Mouse (Mus musculus): Measurements from ENCODE around the gene Unc79. TPM values are rescaled to one million over a fixed set of nuclear protein-coding genes. Genes with fewer than 3 reads are reported as not detected.

Gene Unc79
- polyA plus RNA-seq, 1 experiment from 2014 or later: 7.6 TPM

DNA sequence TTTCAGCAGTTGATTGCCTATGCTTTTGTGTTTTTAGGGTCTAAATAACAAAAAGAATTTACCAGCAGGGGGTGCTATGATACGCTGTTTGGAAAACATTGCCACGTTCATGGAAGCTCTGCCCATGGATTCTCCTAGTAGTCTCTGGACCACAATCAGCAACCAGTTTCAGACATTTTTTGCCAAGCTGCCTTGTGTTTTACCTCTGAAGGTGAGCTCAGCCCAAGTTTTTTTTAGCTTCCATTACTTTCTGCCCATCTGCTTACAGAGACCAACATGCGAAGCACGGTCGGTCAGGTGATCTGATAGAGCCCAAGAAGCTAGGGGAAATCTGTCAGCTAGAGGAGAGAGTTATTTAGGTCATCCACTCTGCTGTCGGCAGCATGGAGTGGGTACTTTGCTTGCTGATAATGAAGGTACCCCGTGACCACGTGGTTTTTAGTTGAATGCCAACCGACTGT lies 193.9 kb downstream of the Unc79 start:
- Histone ChIP-seq H3K9me3 (no peaks in the 10 kb centered on the region; the same call in 1 of the 2 replicates), H3K27me3 (no peaks in the 10 kb centered on the region), H3K4me2 (no peak overlapping the region), H3K36me3 (peaks cover 27% of the 10 kb centered on the region), H3K27ac (no peak overlapping the region), H3K4me1 (replicated peaks) (no peaks in the 10 kb centered on the region), H3K4me3 (no peak overlapping the region), H3K9ac (no peak overlapping the region)
- WGBS: 64% methylated on average over 9 of the region's 9 CpGs
- ATAC-seq (ENCODE audit: low FRiP score): no peak

DNA sequence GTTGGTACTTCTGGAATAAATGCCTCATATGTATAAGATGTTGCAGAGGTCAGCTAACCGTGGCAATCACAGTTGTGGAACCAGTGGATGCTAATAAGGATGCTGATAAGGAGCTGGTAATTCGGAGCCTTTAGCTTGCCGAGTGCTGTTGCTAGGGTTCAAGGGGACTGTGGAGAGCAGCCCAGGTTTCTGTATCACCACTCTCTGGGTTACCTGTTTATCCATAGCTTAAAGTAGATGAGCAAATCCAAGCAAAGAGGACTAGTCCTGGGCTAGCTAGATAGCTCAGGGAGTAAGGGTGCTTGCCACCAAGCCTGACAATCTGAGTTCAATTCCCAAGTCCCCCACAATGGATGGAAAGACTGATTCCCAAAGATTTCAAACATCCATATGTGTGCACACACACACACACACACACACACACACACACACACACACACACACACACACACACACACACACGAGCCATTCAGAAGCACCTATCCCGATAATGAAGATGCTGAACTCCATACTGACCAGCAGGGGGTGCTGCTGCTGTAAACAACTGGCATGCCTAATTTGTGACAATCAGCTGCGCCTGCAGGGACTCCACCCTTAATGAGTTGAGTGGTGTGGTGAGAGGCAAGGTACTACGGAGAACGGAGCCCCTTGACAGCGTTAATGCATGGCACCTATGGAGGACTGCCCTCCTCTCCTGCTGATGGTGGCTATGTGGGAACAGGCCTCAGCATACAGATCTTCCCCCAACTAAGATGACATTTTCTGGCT lies 195.3 kb downstream of the Unc79 start:
- Histone ChIP-seq H3K9me3 (no peaks in the 10 kb centered on the region; the same call in 1 of the 2 replicates), H3K4me2 (no peak overlapping the region), H3K4me1 (replicated peaks) (no peaks in the 10 kb centered on the region), H3K4me3 (no peak overlapping the region), H3K9ac (no peak overlapping the region), H3K27me3 (no peaks in the 10 kb centered on the region), H3K36me3 (peaks cover 41% of the 10 kb centered on the region), H3K27ac (no peak overlapping the region)
- WGBS: 34% methylated on average over 9 of the region's 9 CpGs
- ATAC-seq (ENCODE audit: low FRiP score): 0 out of 2 replicates have a peak, but pooled peaks have one; percentile 43

DNA sequence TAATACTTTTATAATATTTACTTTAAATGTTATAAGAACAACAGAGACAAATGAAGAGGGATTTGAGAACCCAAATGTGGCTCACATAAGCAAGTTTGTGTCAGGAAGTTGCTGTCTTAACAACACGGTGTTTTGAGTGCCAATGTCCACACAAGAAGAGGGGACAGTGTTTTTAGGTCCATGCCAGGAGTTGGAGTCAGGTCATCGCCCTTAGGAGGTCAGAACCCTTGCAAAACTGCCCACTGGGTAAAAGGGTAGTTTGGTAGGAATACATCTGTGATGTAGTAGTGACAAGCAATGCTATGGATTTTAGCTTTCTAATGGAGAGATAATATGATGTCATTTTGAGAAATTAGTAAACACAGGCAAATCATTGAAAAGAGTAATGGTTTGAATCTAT lies 201.6 kb downstream of the Unc79 start:
- Histone ChIP-seq H3K9ac (no peak overlapping the region), H3K36me3 (peaks cover 60% of the 10 kb centered on the region), H3K9me3 (peaks cover 2% of the 10 kb centered on the region; the same call in 1 of the 2 replicates), H3K4me2 (no peak overlapping the region), H3K27ac (no peak overlapping the region), H3K4me3 (no peak overlapping the region), H3K27me3 (no peaks in the 10 kb centered on the region), H3K4me1 (replicated peaks) (no peaks in the 10 kb centered on the region)
- 90% methylated on average over 2 of the region's 2 CpGs for WGBS
- ATAC-seq (ENCODE audit: low FRiP score): no peak

DNA sequence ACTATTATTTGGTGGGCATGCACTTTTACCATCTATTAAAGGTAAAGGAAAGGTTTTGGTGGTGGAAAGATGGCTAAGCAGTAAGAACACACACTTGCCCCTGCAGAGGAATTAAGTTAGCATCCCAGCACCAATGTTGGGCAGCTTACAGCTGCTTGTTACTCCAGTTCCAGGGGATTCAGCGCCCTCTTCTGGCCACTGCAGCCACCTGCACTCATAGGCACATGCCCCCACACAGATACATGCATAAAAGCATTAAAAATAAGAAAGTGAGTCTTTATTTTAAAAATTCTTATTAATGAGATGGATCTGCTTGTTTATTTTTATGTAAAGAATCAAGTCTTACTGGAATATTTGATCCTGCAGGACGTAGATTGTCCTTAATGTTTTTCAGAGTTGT lies 206.3 kb downstream of the Unc79 start:
- H3K4me3 ChIP-seq: no peak overlapping the region
- WGBS: 76% methylated on average over 2 of the region's 2 CpGs
- H3K4me1 ChIP-seq (replicated peaks): peaks cover 9% of the 10 kb centered on the region
- peaks cover 48% of the 10 kb centered on the region for H3K36me3 ChIP-seq
- ATAC-seq (ENCODE audit: low FRiP score): no peak
- 0 out of 2 replicates have a peak, but pooled peaks cover 3% of the 10 kb centered on the region for H3K27me3 ChIP-seq
- 0 out of 2 replicates have a peak, but pooled peaks cover 2% of the 10 kb centered on the region for H3K9me3 ChIP-seq
- no peak overlapping the region for H3K4me2 ChIP-seq
- no peak overlapping the region for H3K9ac ChIP-seq
- H3K27ac ChIP-seq: no peak overlapping the region

DNA sequence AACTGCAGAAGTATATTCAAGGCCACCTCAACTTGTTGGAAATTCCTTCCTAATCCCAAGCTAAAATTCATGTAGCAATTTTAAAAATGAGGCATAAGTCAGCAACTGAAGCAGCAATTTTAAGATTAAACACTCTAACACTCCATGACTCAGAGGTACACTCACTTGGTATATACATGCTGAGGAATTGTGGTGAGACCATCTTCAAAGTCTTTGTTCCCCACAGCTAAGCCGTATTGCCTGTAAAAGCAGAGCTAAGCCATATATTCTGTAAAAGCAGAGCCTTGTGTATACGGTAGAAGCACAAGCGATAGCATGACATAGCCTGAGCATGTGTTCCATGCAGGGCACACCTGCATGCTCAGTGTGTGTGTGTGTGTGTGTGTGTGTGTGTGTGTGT lies 206.7 kb downstream of the Unc79 start:
- H3K27me3 ChIP-seq: 0 out of 2 replicates have a peak, but pooled peaks cover 3% of the 10 kb centered on the region
- no peak for ATAC-seq (ENCODE audit: low FRiP score)
- no peak overlapping the region for H3K9ac ChIP-seq
- peaks cover 50% of the 10 kb centered on the region for H3K36me3 ChIP-seq
- H3K27ac ChIP-seq: no peak overlapping the region
- H3K4me1 ChIP-seq (replicated peaks): peaks cover 9% of the 10 kb centered on the region
- H3K9me3 ChIP-seq: 0 out of 2 replicates have a peak, but pooled peaks cover 2% of the 10 kb centered on the region
- H3K4me2 ChIP-seq: no peak overlapping the region
- 71% methylated on average over 3 of the region's 3 CpGs for WGBS
- H3K4me3 ChIP-seq: no peak overlapping the region

DNA sequence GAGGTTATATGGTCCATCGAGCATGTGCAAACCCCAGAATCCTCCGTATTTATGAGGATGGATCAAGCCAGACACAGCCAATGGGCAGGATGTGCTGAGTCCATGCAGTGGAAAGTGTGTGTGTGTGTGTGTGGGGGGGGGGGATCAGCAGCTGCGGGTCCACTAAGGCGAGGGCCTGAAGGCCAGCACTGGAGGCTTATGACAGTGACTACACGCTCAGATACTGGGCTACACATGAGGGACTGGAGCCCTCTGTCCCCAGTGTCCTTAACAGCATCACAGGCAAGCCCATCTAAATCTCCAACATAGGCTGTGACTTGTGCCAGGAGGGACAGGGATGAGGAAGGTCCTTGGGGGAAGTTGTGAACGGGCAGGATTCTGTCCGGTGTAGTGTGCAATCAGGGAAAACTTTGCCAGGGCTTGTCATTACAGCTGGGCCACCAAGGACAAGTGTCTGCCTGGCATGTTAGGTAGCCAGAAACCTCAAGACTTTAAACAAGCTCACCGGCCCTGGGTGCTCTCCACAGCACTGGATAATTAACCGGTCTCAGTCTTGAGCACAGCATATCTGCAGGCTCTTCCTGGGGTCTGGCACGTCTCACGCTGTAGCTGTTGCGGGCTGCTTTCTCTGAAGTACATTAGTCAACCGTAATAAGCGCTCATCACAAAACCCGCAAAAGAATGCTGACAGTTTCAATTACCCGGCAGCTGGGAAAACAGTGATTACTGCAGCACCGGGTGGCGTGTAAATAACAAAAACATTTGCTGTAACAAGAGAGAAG lies 208.7 kb downstream of the Unc79 start:
- ATAC-seq (ENCODE audit: low FRiP score): peak; percentile 69

DNA sequence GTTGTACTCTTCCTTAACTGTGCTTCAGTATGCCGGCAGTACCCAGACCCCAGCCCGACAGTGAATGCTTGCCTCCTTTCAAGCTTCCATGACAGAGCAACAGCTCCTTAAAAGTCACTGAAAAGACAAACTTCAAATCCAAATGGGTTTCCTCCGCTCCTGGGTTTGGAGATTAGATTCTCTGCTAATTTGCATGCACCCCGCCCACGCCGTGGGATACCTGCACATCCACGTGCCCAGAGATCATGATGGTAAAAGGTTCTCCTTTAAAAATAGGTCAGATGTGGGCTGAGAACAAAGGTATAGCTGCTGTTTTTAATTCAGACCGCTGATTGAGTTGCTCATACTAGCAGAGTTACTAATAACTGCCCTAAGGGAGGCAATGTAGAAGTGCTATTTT lies 210.4 kb downstream of the Unc79 start:
- Histone ChIP-seq H3K4me2 (no peak overlapping the region), H3K36me3 (peaks cover 66% of the 10 kb centered on the region), H3K9ac (no peak overlapping the region), H3K27me3 (peaks cover 6% of the 10 kb centered on the region; the same call in 1 of the 2 replicates), H3K9me3 (0 out of 2 replicates have a peak, but pooled peaks cover 2% of the 10 kb centered on the region), H3K4me3 (no peak overlapping the region), H3K27ac (no peak overlapping the region), H3K4me1 (replicated peaks) (peaks cover 12% of the 10 kb centered on the region)
- ATAC-seq (ENCODE audit: low FRiP score): no peak
- WGBS: 71% methylated on average over 8 of the region's 8 CpGs

More for the DNA sequence above, 208.7 kb downstream of the Unc79 start:
- H3K27ac ChIP-seq: no peak overlapping the region
- peaks cover 59% of the 10 kb centered on the region for H3K36me3 ChIP-seq
- no peak overlapping the region for H3K4me3 ChIP-seq
- peaks cover 3% of the 10 kb centered on the region; the same call in 1 of the 2 replicates for H3K27me3 ChIP-seq
- peaks cover 9% of the 10 kb centered on the region for H3K4me1 ChIP-seq (replicated peaks)
- 59% methylated on average over 18 of the region's 18 CpGs for WGBS
- H3K4me2 ChIP-seq: no peak overlapping the region
- 0 out of 2 replicates have a peak, but pooled peaks cover 2% of the 10 kb centered on the region for H3K9me3 ChIP-seq
- no peak overlapping the region; the same call in 1 of the 2 replicates for H3K9ac ChIP-seq

DNA sequence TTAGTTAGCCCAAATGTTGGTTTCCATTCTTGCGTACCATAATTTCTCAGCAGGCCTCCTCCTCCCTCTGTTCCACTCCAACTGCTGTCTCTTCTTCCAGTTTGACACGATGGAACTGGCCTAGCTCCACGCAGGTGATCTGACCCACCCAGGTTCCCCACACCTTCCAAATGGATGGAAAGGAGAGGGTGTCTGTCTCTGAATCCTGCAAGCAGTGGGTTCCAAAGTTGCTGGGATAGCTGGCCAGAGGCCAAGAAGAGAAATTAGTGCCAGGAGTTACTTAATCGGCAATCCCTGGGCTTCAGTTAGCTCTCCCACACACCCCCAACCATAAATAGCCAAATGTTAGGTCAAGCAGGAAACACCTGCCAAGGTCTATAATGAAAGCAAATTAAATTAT lies 212.1 kb downstream of the Unc79 start:
- Histone ChIP-seq H3K27ac (no peak overlapping the region), H3K9me3 (no peaks in the 10 kb centered on the region), H3K4me1 (replicated peaks) (peaks cover 17% of the 10 kb centered on the region), H3K27me3 (peaks cover 6% of the 10 kb centered on the region; the same call in 1 of the 2 replicates), H3K4me3 (no peak overlapping the region), H3K36me3 (peaks cover 61% of the 10 kb centered on the region), H3K9ac (no peak overlapping the region), H3K4me2 (no peak overlapping the region)
- 85% methylated on average over 4 of the region's 4 CpGs for WGBS
- ATAC-seq (ENCODE audit: low FRiP score): no peak

DNA sequence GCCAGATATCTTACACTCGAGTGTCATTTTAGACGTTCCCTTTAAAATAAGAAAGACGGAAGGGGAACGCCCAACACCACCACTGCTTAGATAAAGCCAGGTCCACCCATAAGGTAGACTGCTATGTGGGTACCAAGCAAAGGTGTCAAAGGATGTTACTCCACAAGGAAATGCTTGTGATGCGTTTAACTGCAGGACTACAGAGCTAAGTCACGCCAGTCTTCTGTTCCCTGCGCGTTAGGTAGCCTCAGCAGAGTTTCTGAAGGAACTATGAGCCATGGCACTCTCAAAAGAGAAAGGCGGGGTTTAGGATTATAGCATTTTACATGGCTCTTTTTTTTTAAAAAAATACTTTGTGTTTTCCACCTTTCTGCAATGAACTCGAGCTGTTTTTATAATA lies 214.9 kb downstream of the Unc79 start:
- no peak overlapping the region for H3K9ac ChIP-seq
- H3K9me3 ChIP-seq: no peaks in the 10 kb centered on the region
- no peak for ATAC-seq (ENCODE audit: low FRiP score)
- 72% methylated on average over 10 of the region's 10 CpGs for WGBS
- no peak overlapping the region for H3K27ac ChIP-seq
- peaks cover 8% of the 10 kb centered on the region; the same call in 1 of the 2 replicates for H3K4me1 ChIP-seq (replicated peaks)
- H3K4me2 ChIP-seq: no peak overlapping the region
- H3K27me3 ChIP-seq: peaks cover 3% of the 10 kb centered on the region; the same call in 1 of the 2 replicates
- no peak overlapping the region for H3K4me3 ChIP-seq
- H3K36me3 ChIP-seq: peaks cover 70% of the 10 kb centered on the region

DNA sequence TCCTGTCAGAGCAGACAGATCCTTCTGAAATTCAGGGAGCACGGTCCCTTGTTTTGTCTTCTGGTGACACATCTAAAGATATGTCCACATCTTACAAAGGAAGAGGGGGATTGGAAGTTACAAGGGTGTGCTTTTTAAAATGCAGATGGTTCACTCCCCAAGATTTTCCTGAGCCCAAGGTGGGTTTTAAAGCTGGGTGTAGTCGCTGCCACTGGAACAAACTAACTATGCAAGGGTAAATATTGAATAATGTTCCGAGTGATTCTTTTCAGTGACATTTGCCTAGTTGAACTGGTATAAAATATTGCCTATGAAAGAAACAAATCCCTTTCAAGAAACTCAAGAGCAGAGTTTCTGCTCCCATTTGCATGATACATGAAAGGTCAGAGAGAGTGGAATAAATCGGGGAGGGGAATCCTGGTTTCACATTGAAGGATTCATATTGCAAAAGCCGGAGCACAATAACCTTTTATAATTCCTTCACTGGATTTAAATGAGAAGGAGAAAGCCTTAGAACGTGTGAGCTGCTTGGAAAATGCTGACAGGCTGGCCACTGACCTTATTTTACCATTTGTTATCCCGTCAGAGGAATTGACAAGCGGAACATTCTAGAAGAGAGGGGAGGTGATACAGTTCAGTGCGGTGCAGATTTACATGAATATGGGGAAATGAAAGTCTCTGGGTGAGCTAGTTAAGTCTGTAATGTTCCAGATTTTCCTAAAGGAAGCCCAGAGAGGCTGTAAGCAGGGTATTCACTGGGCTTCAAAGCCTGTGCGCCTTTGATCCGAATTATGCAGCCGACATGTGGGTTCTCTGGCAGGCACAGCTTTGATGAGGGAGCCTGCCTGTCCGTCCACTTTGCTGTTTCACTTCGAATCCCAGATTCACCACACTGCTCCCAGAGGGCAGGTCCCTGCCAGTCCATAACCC lies 215.7 kb downstream of the Unc79 start:
- H3K4me3 ChIP-seq: no peak overlapping the region
- 27% methylated on average over 14 of the region's 14 CpGs for WGBS
- H3K4me2 ChIP-seq: no peak overlapping the region
- H3K27ac ChIP-seq: no peak overlapping the region
- H3K27me3 ChIP-seq: peaks cover 3% of the 10 kb centered on the region; the same call in 1 of the 2 replicates
- peaks cover 69% of the 10 kb centered on the region for H3K36me3 ChIP-seq
- H3K9ac ChIP-seq: no peak overlapping the region
- peaks cover 8% of the 10 kb centered on the region; the same call in 1 of the 2 replicates for H3K4me1 ChIP-seq (replicated peaks)
- no peak; the same call in 1 of the 2 replicates for ATAC-seq (ENCODE audit: low FRiP score)
- H3K9me3 ChIP-seq: no peaks in the 10 kb centered on the region

DNA sequence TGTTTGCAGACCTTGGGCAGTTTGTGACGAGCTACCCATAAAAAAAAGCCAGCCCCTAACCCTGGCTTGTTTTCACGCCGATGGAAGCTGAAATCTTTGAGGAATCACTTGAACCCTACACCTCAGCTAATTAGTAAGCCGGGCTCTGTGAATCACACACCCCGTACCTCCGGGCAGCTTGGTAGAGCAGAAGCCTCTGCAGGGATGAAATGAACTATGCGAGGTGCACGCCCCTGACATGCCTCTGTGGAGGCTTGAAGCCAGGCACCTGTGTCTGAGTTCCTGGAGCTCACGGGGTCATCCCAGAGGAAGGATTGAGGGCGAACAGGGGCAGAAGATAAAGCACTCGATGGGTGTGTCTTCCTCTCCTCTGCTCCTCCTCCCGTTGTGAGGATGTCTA lies 220.2 kb downstream of the Unc79 start:
- no peak overlapping the region for H3K4me2 ChIP-seq
- ATAC-seq (ENCODE audit: low FRiP score): no peak
- H3K9me3 ChIP-seq: no peaks in the 10 kb centered on the region
- H3K36me3 ChIP-seq: peaks cover 72% of the 10 kb centered on the region
- 0 out of 2 replicates have a peak overlapping the region, but pooled peaks have one; percentile 52 for H3K27ac ChIP-seq
- no peak overlapping the region for H3K4me3 ChIP-seq
- H3K4me1 ChIP-seq (replicated peaks): peaks cover 5% of the 10 kb centered on the region; the same call in 1 of the 2 replicates
- 83% methylated on average over 12 of the region's 12 CpGs for WGBS
- no peak overlapping the region for H3K9ac ChIP-seq
- H3K27me3 ChIP-seq: no peaks in the 10 kb centered on the region

Data from hindbrain, embryonic 13.5 days (tissue).